Mouse (Mus musculus): ENCODE results near the gene Aldh3a1. TPM values are rescaled to one million over a fixed set of nuclear protein-coding genes. Genes with fewer than 3 reads are reported as not detected.

Gene Aldh3a1
- polyA plus RNA-seq, 1 experiment from 2014 or later: 0.46 TPM

DNA sequence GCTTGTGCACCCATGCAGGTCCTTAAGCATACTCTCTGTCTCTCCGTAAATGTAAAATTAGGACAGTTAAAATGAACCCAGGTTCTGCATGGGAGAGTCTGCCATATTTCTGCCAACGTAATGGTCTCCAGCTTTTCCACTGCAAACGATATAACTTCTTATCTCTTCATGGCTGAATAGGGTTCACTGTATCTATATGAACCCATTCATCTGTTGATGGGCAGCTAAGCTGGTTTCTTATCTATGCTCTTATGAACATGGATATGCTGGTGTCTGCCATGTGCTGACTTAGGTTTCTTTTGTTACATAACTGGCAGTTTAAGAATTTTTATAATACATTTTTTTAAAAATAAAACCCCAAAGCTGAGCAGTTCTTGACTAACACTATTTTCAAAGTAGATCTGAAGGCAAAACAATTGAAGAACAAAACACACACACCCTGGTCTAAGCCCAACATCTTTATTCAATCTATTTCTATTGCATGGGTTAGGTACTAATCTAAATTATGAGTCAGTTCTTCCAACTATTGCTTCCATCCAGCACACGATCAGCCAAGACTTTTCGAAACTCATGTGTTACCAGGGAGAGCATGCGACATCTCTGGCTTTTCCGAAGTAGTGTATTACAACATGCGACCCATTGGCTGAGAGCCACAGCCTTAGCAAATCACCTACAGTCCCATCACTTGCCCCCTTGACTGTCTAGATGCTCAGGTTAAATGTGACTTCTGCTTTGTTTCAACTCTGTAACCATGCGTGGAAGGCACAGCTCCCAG is 15.8 kb downstream of the Aldh3a1 start:
- ATAC-seq (ENCODE audit: insufficient number of reproducible peaks, insufficient read depth, low FRiP score, low TSS enrichment, low read depth): no peak

GRCm38 (mm10) chr11:61224234-61224744 is 17.0 kb downstream of the Aldh3a1 start:
- Histone ChIP-seq H3K27me3 (no peaks in the 10 kb centered on the region), H3K9ac (replicated peaks) (no peak overlapping the region), H3K4me2 (no peak overlapping the region), H3K36me3 (no peaks in the 10 kb centered on the region), H3K4me3 (replicated peaks) (no peak overlapping the region), H3K27ac (no peak overlapping the region), H3K4me1 (replicated peaks) (no peaks in the 10 kb centered on the region), H3K9me3 (no peaks in the 10 kb centered on the region)
- ATAC-seq (ENCODE audit: insufficient number of reproducible peaks, insufficient read depth, low FRiP score, low TSS enrichment, low read depth): no peak
- WGBS: 75% methylated on average over 6 of the region's 6 CpGs

More for the DNA sequence above, 15.8 kb downstream of the Aldh3a1 start:
- Histone ChIP-seq H3K4me1 (replicated peaks) (no peaks in the 10 kb centered on the region), H3K9ac (replicated peaks) (no peak overlapping the region), H3K9me3 (no peaks in the 10 kb centered on the region), H3K4me3 (replicated peaks) (no peak overlapping the region), H3K27me3 (no peaks in the 10 kb centered on the region), H3K36me3 (no peaks in the 10 kb centered on the region), H3K27ac (no peak overlapping the region), H3K4me2 (no peak overlapping the region)
- 92% methylated on average over 9 of the region's 9 CpGs for WGBS

DNA sequence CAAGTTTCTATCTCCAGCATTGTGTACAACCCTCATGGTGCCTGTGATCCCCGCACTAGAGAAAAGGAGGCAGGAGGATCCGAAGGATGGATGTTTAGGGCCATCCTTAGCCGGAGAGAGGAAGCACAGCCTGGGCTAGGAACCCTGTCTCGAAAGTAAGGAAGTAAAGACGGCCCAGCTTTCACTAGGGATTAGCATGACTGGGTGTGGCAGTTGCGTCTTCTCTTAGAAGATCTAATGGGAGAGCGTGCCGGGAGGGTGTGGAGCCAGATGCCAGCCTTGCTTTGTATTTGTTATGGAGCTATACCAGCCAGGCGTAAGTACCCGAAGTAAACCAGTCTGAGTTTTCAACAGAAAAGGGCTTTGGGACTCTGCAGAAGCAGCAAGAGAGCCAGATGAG is 17.6 kb downstream of the Aldh3a1 start:
- H3K4me1 ChIP-seq (replicated peaks): no peaks in the 10 kb centered on the region
- no peaks in the 10 kb centered on the region for H3K9me3 ChIP-seq
- H3K27me3 ChIP-seq: no peaks in the 10 kb centered on the region
- H3K27ac ChIP-seq: no peak overlapping the region
- H3K9ac ChIP-seq (replicated peaks): no peak overlapping the region
- ATAC-seq (ENCODE audit: insufficient number of reproducible peaks, insufficient read depth, low FRiP score, low TSS enrichment, low read depth): no peak
- no peak overlapping the region for H3K4me3 ChIP-seq (replicated peaks)
- no peaks in the 10 kb centered on the region for H3K36me3 ChIP-seq
- WGBS: 85% methylated on average over 10 of the region's 10 CpGs
- H3K4me2 ChIP-seq: no peak overlapping the region

GRCm38 (mm10) chr11:61225511-61225910 is 18.2 kb downstream of the Aldh3a1 start:
- Histone ChIP-seq H3K4me3 (replicated peaks) (no peak overlapping the region), H3K27ac (no peak overlapping the region), H3K36me3 (no peaks in the 10 kb centered on the region), H3K9ac (replicated peaks) (no peak overlapping the region), H3K27me3 (no peaks in the 10 kb centered on the region), H3K9me3 (no peaks in the 10 kb centered on the region), H3K4me2 (no peak overlapping the region), H3K4me1 (replicated peaks) (no peaks in the 10 kb centered on the region)
- ATAC-seq (ENCODE audit: insufficient number of reproducible peaks, insufficient read depth, low FRiP score, low TSS enrichment, low read depth): no peak
- 72% methylated on average over 4 of the region's 4 CpGs for WGBS

GRCm38 (mm10) chr11:61225941-61226412 is 18.6 kb downstream of the Aldh3a1 start:
- 83% methylated on average over 6 of the region's 6 CpGs for WGBS
- Histone ChIP-seq H3K4me3 (replicated peaks) (no peak overlapping the region), H3K4me1 (replicated peaks) (peaks cover 2% of the 10 kb centered on the region; the same call in 1 of the 2 replicates), H3K9me3 (no peaks in the 10 kb centered on the region), H3K4me2 (no peak overlapping the region), H3K36me3 (no peaks in the 10 kb centered on the region), H3K9ac (replicated peaks) (no peak overlapping the region), H3K27me3 (no peaks in the 10 kb centered on the region), H3K27ac (no peak overlapping the region)
- no peak for ATAC-seq (ENCODE audit: insufficient number of reproducible peaks, insufficient read depth, low FRiP score, low TSS enrichment, low read depth)

DNA sequence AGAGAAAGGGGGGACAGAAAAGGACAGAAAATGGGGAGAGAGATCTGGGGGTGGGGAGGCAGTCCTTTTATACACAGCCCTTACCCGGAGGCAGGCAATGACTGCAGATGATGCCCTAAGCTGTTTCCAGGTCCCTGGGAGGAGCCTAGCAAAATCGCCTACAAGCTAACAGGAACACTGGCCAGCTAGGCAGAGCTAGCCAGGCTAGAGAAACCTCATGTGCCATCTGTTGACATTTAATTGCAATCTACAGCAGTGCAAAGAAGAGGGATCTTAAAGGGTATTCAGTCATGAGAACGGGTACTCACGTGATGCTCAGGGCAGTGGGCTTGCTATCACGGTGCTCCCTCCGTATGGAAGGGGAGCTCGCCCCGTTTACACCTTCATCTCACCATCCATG is 20.5 kb downstream of the Aldh3a1 start:
- Histone ChIP-seq H3K4me3 (replicated peaks) (no peak overlapping the region), H3K36me3 (no peaks in the 10 kb centered on the region), H3K9ac (replicated peaks) (no peak overlapping the region), H3K27ac (no peak overlapping the region), H3K27me3 (no peaks in the 10 kb centered on the region), H3K9me3 (no peaks in the 10 kb centered on the region), H3K4me1 (replicated peaks) (peaks cover 11% of the 10 kb centered on the region; the same call in 1 of the 2 replicates), H3K4me2 (no peak overlapping the region)
- ATAC-seq (ENCODE audit: insufficient number of reproducible peaks, insufficient read depth, low FRiP score, low TSS enrichment, low read depth): no peak
- WGBS: 83% methylated on average over 8 of the region's 8 CpGs

- Histone ChIP-seq H3K36me3 (no peaks in the 10 kb centered on the region), H3K4me1 (replicated peaks) (peaks cover 11% of the 10 kb centered on the region), H3K27me3 (no peaks in the 10 kb centered on the region), H3K9ac (replicated peaks) (no peak overlapping the region), H3K27ac (no peak overlapping the region), H3K4me3 (replicated peaks) (no peak overlapping the region), H3K4me2 (no peak overlapping the region), H3K9me3 (no peaks in the 10 kb centered on the region)
- ATAC-seq (ENCODE audit: insufficient number of reproducible peaks, insufficient read depth, low FRiP score, low TSS enrichment, low read depth): no peak
- 78% methylated on average over 3 of the region's 3 CpGs for WGBS
These were observed 21.1 kb downstream of the Aldh3a1 start for GRCm38 (mm10) chr11:61228406-61228805.

DNA sequence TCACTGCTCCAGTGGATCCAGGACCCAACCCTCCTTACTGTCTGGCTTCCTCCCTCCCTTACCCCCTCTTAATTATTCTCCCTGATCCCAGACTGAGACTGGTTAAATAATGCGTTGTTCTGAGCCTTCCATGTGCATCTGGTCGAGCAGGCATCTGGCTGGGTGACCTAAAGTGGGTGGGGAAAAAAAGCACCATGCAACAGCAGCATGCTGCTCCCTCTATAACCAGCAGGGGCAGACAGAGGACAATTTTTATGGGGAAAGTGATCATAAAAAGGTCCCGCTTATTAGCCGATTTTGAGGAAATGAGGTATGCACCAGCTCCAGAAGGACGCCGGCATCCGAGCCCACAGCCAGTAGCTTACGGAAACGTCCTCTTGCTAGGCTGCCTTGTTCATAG is 24.0 kb downstream of the Aldh3a1 start:
- H3K36me3 ChIP-seq: no peaks in the 10 kb centered on the region
- H3K4me3 ChIP-seq (replicated peaks): no peak overlapping the region
- WGBS: 3% methylated on average over 9 of the region's 9 CpGs
- peak; percentile 56 for ATAC-seq (ENCODE audit: insufficient number of reproducible peaks, insufficient read depth, low FRiP score, low TSS enrichment, low read depth)
- peaks cover 2% of the 10 kb centered on the region for H3K27me3 ChIP-seq
- H3K9ac ChIP-seq (replicated peaks): no peak overlapping the region
- H3K4me2 ChIP-seq: peak overlapping the region; percentile 43
- H3K4me1 ChIP-seq (replicated peaks): peaks cover 27% of the 10 kb centered on the region
- H3K27ac ChIP-seq: peak overlapping the region; percentile 12; the same call in 1 of the 2 replicates
- H3K9me3 ChIP-seq: no peaks in the 10 kb centered on the region

DNA sequence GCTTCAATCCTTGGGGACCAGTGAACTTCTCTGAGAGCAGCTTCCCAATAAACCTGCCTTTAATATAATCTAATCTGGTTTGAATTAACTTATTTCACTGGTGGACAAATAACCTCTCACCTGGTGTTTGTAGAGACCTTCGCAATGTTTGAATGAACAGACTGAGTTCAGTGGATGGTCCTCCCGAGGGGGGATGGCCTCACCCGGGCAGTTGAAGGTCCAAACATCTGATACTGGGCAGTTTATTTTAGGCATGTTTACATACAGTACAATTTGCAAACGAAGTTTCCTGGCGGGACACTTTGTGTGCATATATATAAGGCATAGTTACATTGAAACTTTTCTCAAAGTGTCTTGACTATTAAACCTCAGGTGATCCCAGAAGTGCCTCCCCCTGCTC is 26.8 kb downstream of the Aldh3a1 start:
- Histone ChIP-seq H3K4me2 (no peak overlapping the region), H3K27ac (no peak overlapping the region), H3K4me1 (replicated peaks) (peaks cover 27% of the 10 kb centered on the region), H3K36me3 (no peaks in the 10 kb centered on the region), H3K9me3 (no peaks in the 10 kb centered on the region), H3K4me3 (replicated peaks) (no peak overlapping the region), H3K27me3 (peaks cover 6% of the 10 kb centered on the region), H3K9ac (replicated peaks) (no peak overlapping the region)
- no peak for ATAC-seq (ENCODE audit: insufficient number of reproducible peaks, insufficient read depth, low FRiP score, low TSS enrichment, low read depth)
- 34% methylated on average over 5 of the region's 5 CpGs for WGBS

GRCm38 (mm10) chr11:61236015-61236414 is 28.7 kb downstream of the Aldh3a1 start:
- Histone ChIP-seq H3K9ac (replicated peaks) (no peak overlapping the region), H3K27ac (no peak overlapping the region), H3K4me3 (replicated peaks) (no peak overlapping the region), H3K27me3 (peaks cover 6% of the 10 kb centered on the region), H3K9me3 (no peaks in the 10 kb centered on the region), H3K36me3 (no peaks in the 10 kb centered on the region), H3K4me2 (no peak overlapping the region), H3K4me1 (replicated peaks) (peaks cover 25% of the 10 kb centered on the region)
- ATAC-seq (ENCODE audit: insufficient number of reproducible peaks, insufficient read depth, low FRiP score, low TSS enrichment, low read depth): no peak
- WGBS: 84% methylated on average over 3 of the region's 3 CpGs

DNA sequence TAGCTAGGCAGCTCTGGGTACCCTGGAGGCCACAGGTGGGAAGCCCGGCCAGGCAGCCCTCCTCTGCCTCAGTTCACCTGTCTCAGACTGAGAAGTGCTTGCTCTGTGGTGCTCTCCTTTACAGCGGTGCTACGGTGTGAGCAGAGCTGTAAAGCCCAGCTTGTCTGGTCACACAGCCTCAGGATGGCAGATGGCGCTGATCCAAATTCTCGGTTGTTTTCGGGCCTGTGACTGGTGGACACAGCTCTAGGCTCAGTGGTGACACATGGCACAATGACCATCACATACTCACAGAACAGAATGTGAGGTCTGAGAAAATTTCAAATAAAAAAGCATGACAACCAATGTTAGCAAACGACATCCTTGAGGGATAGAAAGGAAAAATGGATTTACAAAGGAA is 37.1 kb downstream of the Aldh3a1 start:
- WGBS: 86% methylated on average over 7 of the region's 7 CpGs
- H3K36me3 ChIP-seq: peaks cover 19% of the 10 kb centered on the region
- H3K9ac ChIP-seq (replicated peaks): no peak overlapping the region
- no peak overlapping the region for H3K4me2 ChIP-seq
- no peak for ATAC-seq (ENCODE audit: insufficient number of reproducible peaks, insufficient read depth, low FRiP score, low TSS enrichment, low read depth)
- H3K9me3 ChIP-seq: no peaks in the 10 kb centered on the region
- H3K4me3 ChIP-seq (replicated peaks): no peak overlapping the region
- H3K27me3 ChIP-seq: no peaks in the 10 kb centered on the region
- H3K27ac ChIP-seq: no peak overlapping the region
- no peaks in the 10 kb centered on the region for H3K4me1 ChIP-seq (replicated peaks)

GRCm38 (mm10) chr11:61251741-61252140 is 44.4 kb downstream of the Aldh3a1 start:
- Histone ChIP-seq H3K9me3 (no peaks in the 10 kb centered on the region), H3K27me3 (no peaks in the 10 kb centered on the region), H3K27ac (no peak overlapping the region), H3K36me3 (peaks cover 64% of the 10 kb centered on the region), H3K9ac (replicated peaks) (no peak overlapping the region), H3K4me3 (replicated peaks) (no peak overlapping the region), H3K4me1 (replicated peaks) (no peaks in the 10 kb centered on the region), H3K4me2 (no peak overlapping the region)
- WGBS: 88% methylated on average over 10 of the region's 10 CpGs
- no peak for ATAC-seq (ENCODE audit: insufficient number of reproducible peaks, insufficient read depth, low FRiP score, low TSS enrichment, low read depth)
